Mouse (Mus musculus): ENCODE results near the gene Baz1b.

DNA sequence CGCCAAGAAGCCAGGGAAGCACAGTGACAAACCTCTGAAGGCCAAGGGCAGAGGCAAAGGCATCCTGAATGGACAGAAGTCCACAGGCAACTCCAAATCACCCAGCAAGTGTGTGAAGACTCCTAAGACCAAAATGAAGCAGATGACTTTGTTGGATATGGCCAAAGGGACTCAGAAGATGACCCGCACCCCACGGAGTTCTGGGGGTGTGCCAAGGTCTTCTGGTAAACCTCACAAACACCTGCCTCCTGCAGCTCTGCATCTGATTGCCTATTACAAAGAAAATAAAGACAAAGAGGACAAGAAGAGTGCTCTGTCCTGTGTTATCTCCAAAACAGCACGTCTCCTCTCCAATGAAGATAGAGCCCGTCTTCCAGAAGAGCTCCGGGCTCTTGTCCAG lies 29.8 kb downstream of the Baz1b start:
- no peak for TF ChIP-seq USF1 (IDR thresholded peaks at IDR 0.05; ENCODE audit: low read depth)
- no peak for TF ChIP-seq E2F4 (IDR thresholded peaks at IDR 0.05; ENCODE audit: insufficient read depth)
- no peak for TF ChIP-seq POLR2A (IDR thresholded peaks at IDR 0.05; ENCODE audit: insufficient read length, low read depth)
- TF ChIP-seq TCF3 (IDR thresholded peaks at IDR 0.05; ENCODE audit: insufficient read length, low read depth): no peak
- no peak for TF ChIP-seq CEBPB (IDR thresholded peaks at IDR 0.05; ENCODE audit: insufficient read depth, poor library complexity, severe bottlenecking)
- no peak for TF ChIP-seq SRF (IDR thresholded peaks at IDR 0.05; ENCODE audit: control insufficient read depth, insufficient read length, low read depth)
- no peak for TF ChIP-seq MAX (IDR thresholded peaks at IDR 0.05; ENCODE audit: low read depth)
- no peak for TF ChIP-seq REST (IDR thresholded peaks at IDR 0.05; ENCODE audit: insufficient read depth, insufficient read length)
- TF ChIP-seq MYOG (IDR thresholded peaks at IDR 0.05; ENCODE audit: control insufficient read depth in 1 of 3, insufficient read depth in 1 of 3, insufficient read length in 2 of 3, low read depth in 2 of 3): no peak
- no peak for TF ChIP-seq POLR2AphosphoS2 (IDR thresholded peaks at IDR 0.05; ENCODE audit: insufficient read length, low read depth)

All from myocyte (in vitro differentiated cells).